Mouse (Mus musculus): ENCODE data around the gene Ednra. TPM values are rescaled to one million over a fixed set of nuclear protein-coding genes. Genes with fewer than 3 reads are reported as not detected.
"Not testable (repeated sequence)": the region's sequence is repeated elsewhere in the genome, so short reads cannot be mapped to it uniquely, and the experiment has no call there.

Gene Ednra
- polyA plus RNA-seq, 1 experiment, result 2.3 TPM

DNA sequence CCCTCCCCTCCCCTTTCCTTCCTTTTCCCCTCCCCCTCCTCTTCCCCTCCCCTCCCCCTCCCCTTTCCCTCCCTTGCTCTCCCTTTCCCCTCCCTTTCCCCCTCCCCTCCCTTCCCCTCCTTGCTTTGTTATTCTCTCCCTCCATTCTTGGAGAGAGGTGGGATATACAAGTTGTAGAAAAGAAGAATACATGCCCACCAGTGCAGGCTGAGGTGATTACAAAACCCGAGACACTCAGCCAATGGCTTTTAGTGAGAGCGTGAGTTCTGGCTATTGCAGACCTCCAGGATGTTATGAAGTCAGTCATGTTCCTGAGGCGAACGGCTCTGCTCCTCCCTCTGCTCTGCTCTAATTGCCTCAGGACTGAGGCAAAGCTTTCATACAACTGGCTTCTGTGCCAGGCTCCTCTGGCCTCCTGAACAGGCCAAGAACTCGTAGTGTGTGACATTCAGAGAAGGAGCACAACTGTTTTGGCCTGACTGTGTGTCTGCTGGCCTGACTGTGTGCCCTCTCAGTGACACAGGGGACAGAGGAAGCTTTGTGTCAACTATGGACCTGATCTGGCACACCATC, 28.7 kb downstream of the Ednra start:
- Histone ChIP-seq H3K4me1 (ENCODE audit: control insufficient read depth, insufficient read depth, low read length) (no peaks in the 10 kb centered on the region), H3K27me3 (ENCODE audit: control insufficient read depth, insufficient read depth, low read length) (no peaks in the 10 kb centered on the region), H3K27ac (ENCODE audit: control insufficient read depth, insufficient read depth, low read depth, low read length) (no peak overlapping the region), H3K4me3 (ENCODE audit: control insufficient read depth, low read depth, low read length) (no peak overlapping the region), H3K36me3 (ENCODE audit: control insufficient read depth, insufficient read depth, low read length) (no peaks in the 10 kb centered on the region)
- TF ChIP-seq CTCF (IDR thresholded peaks at IDR 0.05; ENCODE audit: control insufficient read depth, insufficient read depth, insufficient replicate concordance, low read depth, low read length) (no peak), POLR2A (IDR thresholded peaks at IDR 0.05; ENCODE audit: control insufficient read depth, low read depth, low read length) (no peak)

DNA sequence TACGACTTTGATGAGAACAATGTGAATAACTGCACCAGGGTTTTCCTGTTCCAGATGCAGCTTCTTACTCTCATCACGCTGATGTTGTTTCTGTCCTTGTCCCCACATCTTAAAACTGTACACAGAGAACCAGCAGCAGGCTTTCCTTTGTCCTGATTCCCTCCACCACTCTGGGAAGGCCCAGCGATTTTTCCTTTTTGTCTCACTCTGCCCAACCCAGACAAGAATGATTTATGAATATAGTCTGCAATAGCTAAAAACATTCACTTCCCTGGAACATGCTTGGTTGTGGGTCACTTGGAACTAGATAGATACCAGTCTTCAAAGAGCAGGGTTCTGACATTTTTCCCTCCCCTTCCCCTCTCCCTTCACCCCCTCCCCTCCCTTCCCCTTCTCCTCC, 29.2 kb downstream of the Ednra start:
- no peak overlapping the region for H3K4me3 ChIP-seq (ENCODE audit: control insufficient read depth, low read depth, low read length)
- no peak overlapping the region for H3K27ac ChIP-seq (ENCODE audit: control insufficient read depth, insufficient read depth, low read depth, low read length)
- H3K27me3 ChIP-seq (ENCODE audit: control insufficient read depth, insufficient read depth, low read length), result no peaks in the 10 kb centered on the region
- TF ChIP-seq POLR2A (IDR thresholded peaks at IDR 0.05; ENCODE audit: control insufficient read depth, low read depth, low read length) (no peak), CTCF (IDR thresholded peaks at IDR 0.05; ENCODE audit: control insufficient read depth, insufficient read depth, insufficient replicate concordance, low read depth, low read length) (no peak)
- no peaks in the 10 kb centered on the region for H3K4me1 ChIP-seq (ENCODE audit: control insufficient read depth, insufficient read depth, low read length)
- no peaks in the 10 kb centered on the region for H3K36me3 ChIP-seq (ENCODE audit: control insufficient read depth, insufficient read depth, low read length)

DNA sequence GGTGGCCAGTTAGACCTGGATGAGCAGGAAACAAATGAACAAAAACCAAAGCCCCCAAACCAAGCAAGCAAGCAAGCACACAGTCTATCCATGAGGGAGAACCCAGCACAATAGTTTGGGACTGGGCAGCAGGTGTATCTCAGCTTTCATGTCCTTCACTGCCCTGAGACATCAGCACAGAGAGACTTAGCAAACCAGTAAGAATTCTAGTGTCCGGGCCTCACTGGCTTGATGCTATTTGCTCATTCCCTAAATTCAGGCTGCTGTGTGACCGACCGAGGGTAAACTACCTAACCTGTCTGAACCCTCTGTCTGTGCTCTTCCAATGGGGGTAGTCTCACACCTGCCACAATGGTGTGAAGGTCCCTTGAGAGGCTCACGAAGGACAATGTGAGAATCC, 29.7 kb downstream of the Ednra start:
- no peaks in the 10 kb centered on the region for H3K27me3 ChIP-seq (ENCODE audit: control insufficient read depth, insufficient read depth, low read length)
- no peaks in the 10 kb centered on the region for H3K36me3 ChIP-seq (ENCODE audit: control insufficient read depth, insufficient read depth, low read length)
- TF ChIP-seq POLR2A (IDR thresholded peaks at IDR 0.05; ENCODE audit: control insufficient read depth, low read depth, low read length) (no peak), CTCF (IDR thresholded peaks at IDR 0.05; ENCODE audit: control insufficient read depth, insufficient read depth, insufficient replicate concordance, low read depth, low read length) (no peak)
- H3K4me3 ChIP-seq (ENCODE audit: control insufficient read depth, low read depth, low read length), result no peak overlapping the region
- no peaks in the 10 kb centered on the region for H3K4me1 ChIP-seq (ENCODE audit: control insufficient read depth, insufficient read depth, low read length)
- H3K27ac ChIP-seq (ENCODE audit: control insufficient read depth, insufficient read depth, low read depth, low read length), result no peak overlapping the region

DNA sequence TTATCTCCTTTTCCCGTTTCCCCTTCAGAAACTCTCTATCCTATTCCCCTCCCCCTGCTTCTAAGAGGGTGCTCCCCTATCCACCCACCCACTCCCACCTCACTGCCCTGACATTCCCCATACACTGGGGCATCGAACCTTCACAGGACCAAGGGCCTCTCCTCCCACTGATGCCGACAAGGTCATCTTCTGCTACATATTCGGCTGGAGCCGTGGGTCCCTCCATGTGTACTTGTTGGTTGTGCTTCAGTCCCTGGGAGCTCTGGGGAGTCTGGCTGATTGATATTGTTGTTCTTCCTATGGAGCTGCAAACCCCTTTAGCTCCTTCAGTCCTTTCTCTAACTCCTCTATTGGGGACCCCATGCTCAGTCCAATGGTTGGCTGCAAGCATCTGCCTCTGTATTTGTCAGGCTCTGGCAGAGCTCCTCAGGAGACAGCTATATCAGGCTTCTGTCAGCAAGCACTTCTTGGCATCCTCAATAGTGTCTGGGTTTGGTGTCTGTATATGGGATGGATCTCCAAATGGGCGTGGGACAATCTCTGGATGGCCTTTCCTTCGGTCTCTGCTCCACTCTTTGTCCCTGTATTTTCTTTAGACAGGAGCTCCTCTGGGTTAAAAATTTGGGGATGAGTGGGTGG, 34.7 kb downstream of the Ednra start:
- H3K4me3 ChIP-seq (ENCODE audit: control insufficient read depth, low read depth, low read length); H3K27me3 ChIP-seq (ENCODE audit: control insufficient read depth, insufficient read depth, low read length); H3K27ac ChIP-seq (ENCODE audit: control insufficient read depth, insufficient read depth, low read depth, low read length); H3K36me3 ChIP-seq (ENCODE audit: control insufficient read depth, insufficient read depth, low read length); H3K4me1 ChIP-seq (ENCODE audit: control insufficient read depth, insufficient read depth, low read length): not testable (repeated sequence)

DNA sequence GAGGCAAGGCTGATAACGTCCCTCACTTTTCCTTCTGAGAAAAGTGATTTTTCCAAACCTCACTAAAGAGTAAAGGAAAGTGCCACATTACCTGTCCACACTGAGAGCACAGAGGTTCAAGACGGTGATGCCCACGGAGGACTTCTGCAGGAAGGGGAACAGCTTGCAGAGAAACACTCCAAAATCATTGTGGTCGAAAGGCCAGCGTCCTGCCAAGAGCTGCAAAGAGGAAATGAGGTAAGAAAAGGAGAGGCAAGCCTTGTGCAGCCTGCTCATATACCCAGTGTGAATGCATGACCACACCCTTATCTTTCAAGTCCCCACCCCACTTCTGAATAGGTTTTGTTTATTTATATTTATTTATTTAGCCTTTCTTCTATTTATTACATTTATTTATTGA, 35.3 kb downstream of the Ednra start:
- no peaks in the 10 kb centered on the region for H3K27me3 ChIP-seq (ENCODE audit: control insufficient read depth, insufficient read depth, low read length)
- TF ChIP-seq CTCF (IDR thresholded peaks at IDR 0.05; ENCODE audit: control insufficient read depth, insufficient read depth, insufficient replicate concordance, low read depth, low read length) (no peak), POLR2A (IDR thresholded peaks at IDR 0.05; ENCODE audit: control insufficient read depth, low read depth, low read length) (no peak)

DNA sequence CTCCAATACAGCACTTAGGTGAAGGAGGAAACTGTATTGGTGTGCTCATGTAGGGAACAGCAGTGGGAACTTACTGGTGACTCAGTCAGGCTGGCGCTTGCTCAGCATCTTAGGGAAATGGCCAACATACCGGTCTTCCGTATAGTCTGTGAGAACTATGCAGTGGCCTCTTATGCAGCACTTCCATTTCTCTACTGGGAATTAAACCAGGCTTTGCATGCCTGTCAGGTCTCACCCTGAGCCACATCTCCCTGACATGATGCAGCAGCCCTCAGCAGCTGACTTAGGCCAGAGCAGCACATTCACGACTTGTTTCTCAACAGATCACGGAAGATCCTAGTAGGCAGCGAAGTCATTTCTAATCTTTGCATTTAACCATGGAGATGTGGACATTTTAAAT, 39.9 kb downstream of the Ednra start:
- no peak overlapping the region for H3K27ac ChIP-seq (ENCODE audit: control insufficient read depth, insufficient read depth, low read depth, low read length)
- no peaks in the 10 kb centered on the region for H3K4me1 ChIP-seq (ENCODE audit: control insufficient read depth, insufficient read depth, low read length)
- no peaks in the 10 kb centered on the region for H3K27me3 ChIP-seq (ENCODE audit: control insufficient read depth, insufficient read depth, low read length)
- TF ChIP-seq CTCF (IDR thresholded peaks at IDR 0.05; ENCODE audit: control insufficient read depth, insufficient read depth, insufficient replicate concordance, low read depth, low read length), result no peak
- no peak for TF ChIP-seq POLR2A (IDR thresholded peaks at IDR 0.05; ENCODE audit: control insufficient read depth, low read depth, low read length)
- H3K36me3 ChIP-seq (ENCODE audit: control insufficient read depth, insufficient read depth, low read length), result no peaks in the 10 kb centered on the region
- H3K4me3 ChIP-seq (ENCODE audit: control insufficient read depth, low read depth, low read length), result no peak overlapping the region

More for the DNA sequence above, 35.3 kb downstream of the Ednra start:
- Histone ChIP-seq H3K27ac (ENCODE audit: control insufficient read depth, insufficient read depth, low read depth, low read length) (no peak overlapping the region), H3K4me3 (ENCODE audit: control insufficient read depth, low read depth, low read length) (no peak overlapping the region), H3K4me1 (ENCODE audit: control insufficient read depth, insufficient read depth, low read length) (no peaks in the 10 kb centered on the region), H3K36me3 (ENCODE audit: control insufficient read depth, insufficient read depth, low read length) (no peaks in the 10 kb centered on the region)

DNA sequence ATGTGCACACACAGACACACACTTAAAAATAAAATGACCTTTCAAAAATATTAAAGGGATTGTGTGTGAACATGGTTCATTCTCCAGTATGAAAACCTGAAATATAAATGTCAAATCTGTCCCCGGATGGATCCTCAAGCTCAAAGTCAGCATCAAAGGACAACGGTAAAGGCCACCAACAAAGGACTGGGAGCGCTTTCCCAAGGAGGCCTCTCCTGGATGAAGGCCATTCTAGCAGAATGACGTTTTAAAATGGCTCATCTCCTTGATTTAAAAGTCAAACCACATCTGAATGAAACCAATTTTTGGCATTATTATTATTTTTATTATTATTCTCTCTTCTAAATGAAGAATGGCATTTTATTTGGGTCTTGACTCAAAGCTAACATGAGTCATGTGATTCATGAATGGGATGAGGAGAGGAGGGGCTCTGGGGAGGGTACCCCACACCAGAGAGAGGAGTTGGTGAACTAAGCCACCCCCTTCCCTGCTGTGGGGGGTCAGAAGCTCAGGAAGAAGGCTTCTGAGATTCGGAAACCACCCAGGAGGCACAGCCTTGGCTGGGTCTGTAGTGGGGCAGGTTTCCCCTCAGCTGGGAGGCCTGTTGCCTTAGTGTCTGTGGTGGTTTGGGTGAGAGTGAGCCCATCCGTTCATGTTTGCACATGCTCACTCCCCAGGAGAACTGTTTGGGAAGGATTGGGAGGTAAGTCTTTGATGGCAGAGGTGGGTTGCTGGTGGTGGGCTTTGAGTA, 40.7 kb downstream of the Ednra start:
- no peaks in the 10 kb centered on the region for H3K27me3 ChIP-seq (ENCODE audit: control insufficient read depth, insufficient read depth, low read length)
- H3K4me1 ChIP-seq (ENCODE audit: control insufficient read depth, insufficient read depth, low read length), result no peaks in the 10 kb centered on the region
- TF ChIP-seq POLR2A (IDR thresholded peaks at IDR 0.05; ENCODE audit: control insufficient read depth, low read depth, low read length) (no peak), CTCF (IDR thresholded peaks at IDR 0.05; ENCODE audit: control insufficient read depth, insufficient read depth, insufficient replicate concordance, low read depth, low read length) (no peak)
- H3K36me3 ChIP-seq (ENCODE audit: control insufficient read depth, insufficient read depth, low read length), result no peaks in the 10 kb centered on the region
- no peak overlapping the region for H3K27ac ChIP-seq (ENCODE audit: control insufficient read depth, insufficient read depth, low read depth, low read length)
- H3K4me3 ChIP-seq (ENCODE audit: control insufficient read depth, low read depth, low read length), result no peak overlapping the region

Measured in testis, adult 2 months (tissue).